Mouse (Mus musculus): ENCODE measurements at regions not wholly inside any gene's neighbourhood (a gene's known extent, or its start where the extent isn't known, plus 50 kb on each side); places are given as distances from the start of the nearest gene placed in this dataset.
A peak's percentile ranks its signal among the peaks of the same experiment; 100 is the strongest.
"Not testable (repeated sequence)": the region's sequence is repeated elsewhere in the genome, so short reads cannot be mapped to it uniquely, and the experiment has no call there.

DNA sequence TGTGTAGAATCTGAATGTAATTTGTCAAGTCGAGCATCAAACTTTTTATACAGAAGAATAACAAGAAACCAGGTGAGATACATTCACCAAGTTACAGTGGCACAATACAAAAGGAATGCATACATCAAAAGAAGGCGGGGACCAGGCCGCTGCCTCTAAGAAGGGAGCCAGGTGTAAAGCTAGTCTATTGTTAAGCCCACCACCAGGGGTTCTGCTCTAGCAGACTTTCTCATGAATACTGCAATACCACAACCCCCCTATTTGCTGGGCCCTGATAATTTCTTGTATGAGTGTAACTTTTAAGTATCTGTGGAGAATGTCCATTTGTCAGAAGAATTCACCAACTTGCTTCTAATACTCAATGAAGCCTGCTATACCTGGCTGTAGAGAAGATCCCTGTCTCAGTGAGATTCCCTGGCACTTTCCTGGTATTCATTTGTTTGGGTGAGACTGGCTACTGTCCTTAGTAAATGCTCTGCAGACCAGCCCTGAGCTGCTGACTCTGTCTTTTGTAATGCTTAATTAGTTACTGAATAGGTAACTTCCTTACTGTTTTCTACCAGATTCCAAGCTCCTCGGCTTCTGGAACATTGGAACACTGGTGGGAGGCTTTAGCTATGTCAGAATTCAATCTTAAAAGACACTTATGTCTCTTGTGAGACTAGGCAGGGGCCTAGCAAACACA, 335.7 kb downstream of the Tbl1xr1 start:
- not testable (repeated sequence) for H3K4me1 ChIP-seq (replicated peaks; ENCODE audit: control insufficient read depth, insufficient read depth, low read length); H3K9me3 ChIP-seq (ENCODE audit: control insufficient read depth, low read length); H3K9ac ChIP-seq; H3K27ac ChIP-seq; ATAC-seq (ENCODE audit: low FRiP score); H3K4me2 ChIP-seq (replicated peaks); H3K27me3 ChIP-seq (ENCODE audit: control insufficient read depth, insufficient read depth, low read length); H3K36me3 ChIP-seq (replicated peaks; ENCODE audit: control insufficient read depth, insufficient read depth); H3K4me3 ChIP-seq (replicated peaks; ENCODE audit: low read length)
- WGBS = 78% methylated on average over 4 of the region's 4 CpGs
- peak; percentile 13 for DNase-seq (ENCODE audit: low spot score)

DNA sequence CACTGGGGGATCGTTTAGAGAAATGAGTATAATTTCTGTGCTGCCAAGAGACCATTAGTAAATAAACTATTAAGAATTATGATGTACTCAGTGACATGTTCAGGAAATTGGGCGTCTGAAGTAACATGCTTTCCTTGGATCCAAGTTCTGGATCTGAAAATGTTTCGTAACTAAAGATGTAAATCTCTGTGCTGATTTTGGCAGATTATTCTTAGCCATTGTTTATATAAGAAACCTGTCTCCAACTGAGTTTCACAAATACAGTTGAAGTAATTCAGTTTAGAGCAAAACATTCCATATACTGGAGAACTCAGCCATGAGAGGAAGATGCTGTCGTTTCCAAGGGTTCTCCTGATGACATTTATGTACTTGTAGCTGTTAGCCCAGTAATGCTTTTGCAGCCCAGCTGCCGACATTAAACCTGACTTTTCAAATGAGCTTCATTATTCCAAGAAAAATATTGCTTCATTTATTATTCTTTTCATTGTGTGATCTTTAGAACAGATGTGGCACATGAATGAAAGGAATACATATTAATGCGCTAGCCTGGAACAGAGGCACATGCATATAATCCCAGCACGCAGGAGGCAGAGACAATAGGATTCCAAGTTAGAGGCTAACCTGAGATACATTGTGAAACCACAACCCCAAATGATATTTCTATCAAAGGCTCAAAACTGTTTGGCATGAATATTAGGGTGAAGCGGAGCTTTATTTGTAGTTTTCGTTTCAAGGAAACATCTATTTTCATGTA, 361.8 kb downstream of the Tbl1xr1 start:
- no peaks in the 10 kb centered on the region for H3K27me3 ChIP-seq (ENCODE audit: control insufficient read depth, insufficient read depth, low read length)
- H3K9ac ChIP-seq = no peak overlapping the region
- no peak overlapping the region for H3K4me3 ChIP-seq (replicated peaks; ENCODE audit: low read length)
- DNase-seq (ENCODE audit: low spot score) = peak; percentile 25
- no peak overlapping the region for H3K4me2 ChIP-seq (replicated peaks)
- H3K27ac ChIP-seq = no peak overlapping the region
- 53% methylated on average over 9 of the region's 9 CpGs for WGBS
- H3K4me1 ChIP-seq (replicated peaks; ENCODE audit: control insufficient read depth, insufficient read depth, low read length) = no peaks in the 10 kb centered on the region
- H3K36me3 ChIP-seq (replicated peaks; ENCODE audit: control insufficient read depth, insufficient read depth) = no peaks in the 10 kb centered on the region
- H3K9me3 ChIP-seq (ENCODE audit: control insufficient read depth, low read length) = no peaks in the 10 kb centered on the region
- ATAC-seq (ENCODE audit: low FRiP score) = no peak

DNA sequence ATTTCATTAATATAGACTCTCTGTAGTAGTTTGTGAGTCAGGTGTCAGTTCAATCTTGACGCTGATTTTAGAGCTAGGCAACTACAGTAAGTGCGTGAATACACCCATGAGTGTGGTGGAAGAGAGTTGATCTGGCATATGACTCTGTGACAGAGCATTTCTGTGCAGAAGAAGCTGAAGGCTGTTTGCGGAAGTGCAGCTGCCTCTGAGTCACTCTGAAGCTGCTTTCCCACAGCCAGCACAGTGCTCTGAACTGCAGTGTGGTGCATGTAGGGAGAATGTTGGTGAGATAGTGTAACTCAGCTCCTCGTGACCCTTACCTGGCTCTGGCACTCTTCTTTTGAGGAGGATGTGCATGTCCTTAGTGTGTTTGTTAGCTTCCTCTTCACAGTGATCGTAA, 394.1 kb downstream of the Tbl1xr1 start:
- no peak for ATAC-seq (ENCODE audit: low FRiP score)
- no peaks in the 10 kb centered on the region for H3K9me3 ChIP-seq (ENCODE audit: control insufficient read depth, low read length)
- no peak for DNase-seq (ENCODE audit: low spot score)
- no peak overlapping the region for H3K27ac ChIP-seq
- 90% methylated on average over 5 of the region's 5 CpGs for WGBS
- no peak overlapping the region for H3K4me3 ChIP-seq (replicated peaks; ENCODE audit: low read length)
- no peaks in the 10 kb centered on the region for H3K27me3 ChIP-seq (ENCODE audit: control insufficient read depth, insufficient read depth, low read length)
- H3K9ac ChIP-seq = no peak overlapping the region
- H3K36me3 ChIP-seq (replicated peaks; ENCODE audit: control insufficient read depth, insufficient read depth) = no peaks in the 10 kb centered on the region
- H3K4me1 ChIP-seq (replicated peaks; ENCODE audit: control insufficient read depth, insufficient read depth, low read length) = no peaks in the 10 kb centered on the region
- H3K4me2 ChIP-seq (replicated peaks) = no peak overlapping the region

DNA sequence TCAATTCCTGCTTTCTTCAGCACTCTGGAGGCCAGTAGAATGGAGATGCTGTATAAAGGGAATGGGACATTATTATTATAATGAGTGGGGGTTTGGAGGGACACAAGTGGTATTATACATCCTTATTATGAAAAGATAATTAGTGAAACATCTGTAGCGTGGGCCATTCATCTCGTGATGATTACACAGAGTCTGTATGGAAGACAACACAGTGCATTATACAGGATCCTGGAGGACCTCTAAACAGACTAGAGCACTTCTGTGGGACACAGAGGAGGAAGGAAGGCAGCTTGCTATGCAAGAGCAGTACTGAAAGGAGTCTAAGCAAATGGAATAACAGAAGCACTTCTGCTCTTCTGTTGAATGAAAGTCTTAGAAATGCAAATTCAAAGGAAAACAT, 416.1 kb downstream of the Tbl1xr1 start:
- 54% methylated on average over 2 of the region's 2 CpGs for WGBS
- no peak overlapping the region for H3K9ac ChIP-seq
- no peaks in the 10 kb centered on the region for H3K36me3 ChIP-seq (replicated peaks; ENCODE audit: control insufficient read depth, insufficient read depth)
- no peak for ATAC-seq (ENCODE audit: low FRiP score)
- no peak overlapping the region for H3K27ac ChIP-seq
- no peak for DNase-seq (ENCODE audit: low spot score)
- H3K27me3 ChIP-seq (ENCODE audit: control insufficient read depth, insufficient read depth, low read length) = no peaks in the 10 kb centered on the region
- H3K4me2 ChIP-seq (replicated peaks) = no peak overlapping the region
- H3K9me3 ChIP-seq (ENCODE audit: control insufficient read depth, low read length) = no peaks in the 10 kb centered on the region
- H3K4me1 ChIP-seq (replicated peaks; ENCODE audit: control insufficient read depth, insufficient read depth, low read length) = no peaks in the 10 kb centered on the region
- H3K4me3 ChIP-seq (replicated peaks; ENCODE audit: low read length) = no peak overlapping the region
